Mouse (Mus musculus): ENCODE measurements around the gene Ilf2. TPM values are rescaled to one million over a fixed set of nuclear protein-coding genes. Genes with fewer than 3 reads are reported as not detected.

The Ilf2 gene
- polyA plus RNA-seq, 1 experiment from 2014 or later, result 229 TPM

DNA sequence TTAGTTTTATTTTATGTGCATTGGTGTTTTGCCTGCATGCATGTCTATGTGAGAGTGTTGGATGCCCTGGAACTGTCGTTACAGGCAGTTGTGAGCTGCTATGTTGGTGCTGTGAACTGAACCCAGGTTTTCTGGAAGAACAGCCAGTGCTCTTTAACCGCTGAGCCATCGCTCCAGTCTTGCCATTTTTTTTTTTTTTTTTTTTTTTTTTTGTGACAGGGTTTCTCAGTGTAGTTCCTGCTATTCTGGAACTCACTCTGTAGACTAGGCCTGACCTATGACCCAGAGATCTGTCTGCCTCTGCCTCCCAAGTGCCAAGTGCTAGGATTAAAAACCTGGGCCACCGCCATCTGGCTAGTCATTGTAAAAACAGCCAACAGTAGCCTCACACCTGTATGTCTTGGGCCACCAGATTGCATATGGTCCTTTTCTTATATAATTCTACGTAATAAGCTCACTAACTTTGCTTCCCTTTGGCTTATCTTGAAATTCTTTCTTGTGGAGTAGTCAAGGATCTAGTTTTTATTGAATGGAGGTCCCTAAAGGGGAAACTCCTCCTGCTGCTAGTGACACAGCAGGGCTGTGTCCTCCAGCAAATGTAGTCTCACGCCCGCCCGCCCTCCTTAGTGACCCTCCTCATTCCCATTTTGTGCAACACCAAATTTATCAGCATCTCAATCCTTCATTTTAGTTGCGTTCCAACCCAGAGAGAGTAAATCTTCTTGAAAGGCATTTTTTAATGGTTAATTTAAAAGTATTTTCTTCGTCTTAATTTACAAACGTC is 30.3 kb upstream of the Ilf2 start:
- 65% methylated on average over 11 of the region's 11 CpGs for WGBS
- Histone ChIP-seq H3K27ac (replicated peaks) (peak overlapping the region; percentile 83), H3K27me3 (replicated peaks) (no peaks in the 10 kb centered on the region), H3K4me2 (peak overlapping the region; percentile 60), H3K4me1 (peaks cover 18% of the 10 kb centered on the region), H3K9me3 (replicated peaks) (no peaks in the 10 kb centered on the region), H3K36me3 (no peaks in the 10 kb centered on the region), H3K9ac (replicated peaks) (no peak overlapping the region), H3K4me3 (replicated peaks) (no peak overlapping the region)
- no peak for ATAC-seq (ENCODE audit: low FRiP score)

DNA sequence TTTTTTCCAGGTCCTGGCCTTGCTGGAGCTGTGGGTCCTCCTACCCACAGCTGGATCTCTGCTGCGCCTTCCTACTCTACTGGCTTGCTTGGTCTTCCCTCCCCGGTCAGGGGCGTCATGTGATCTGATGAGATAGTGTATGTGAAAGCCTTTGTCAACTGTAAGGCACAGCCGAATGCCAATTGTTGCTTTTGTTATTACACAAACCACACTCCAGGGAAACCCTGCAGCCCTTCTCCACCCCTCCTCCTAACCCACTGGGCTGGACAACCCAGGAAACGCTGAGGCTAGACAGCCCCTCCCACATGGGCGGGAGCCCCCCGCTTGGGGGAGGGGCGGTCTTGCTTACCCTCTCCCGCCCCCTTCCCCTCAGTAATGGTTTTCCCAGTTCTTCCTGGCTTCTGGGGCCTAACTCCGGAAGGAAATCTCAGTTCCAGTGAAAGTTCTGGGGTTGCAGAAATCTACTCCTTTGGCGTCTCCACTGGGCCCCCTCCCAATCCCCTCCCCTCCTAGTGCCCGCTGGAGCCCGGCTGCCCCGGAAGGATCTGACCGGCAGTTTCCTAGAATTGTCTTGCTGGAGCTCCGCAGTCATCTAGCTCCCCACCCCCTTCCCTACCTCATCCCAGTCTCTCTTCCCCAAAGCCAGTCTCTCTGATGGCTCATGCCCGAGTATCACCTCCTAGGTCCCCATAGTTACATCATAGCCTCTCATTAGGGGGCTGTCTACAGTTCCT is 29.4 kb upstream of the Ilf2 start:
- Histone ChIP-seq H3K9me3 (replicated peaks) (no peaks in the 10 kb centered on the region), H3K4me3 (replicated peaks) (peak overlapping the region; percentile 32), H3K4me1 (peaks cover 18% of the 10 kb centered on the region), H3K4me2 (peak overlapping the region; percentile 60), H3K27ac (replicated peaks) (peak overlapping the region; percentile 83), H3K36me3 (no peaks in the 10 kb centered on the region), H3K27me3 (replicated peaks) (no peaks in the 10 kb centered on the region), H3K9ac (replicated peaks) (peak overlapping the region; percentile 47)
- ATAC-seq (ENCODE audit: low FRiP score), result peak; percentile 94
- WGBS, result 2% methylated on average over 17 of the region's 17 CpGs

DNA sequence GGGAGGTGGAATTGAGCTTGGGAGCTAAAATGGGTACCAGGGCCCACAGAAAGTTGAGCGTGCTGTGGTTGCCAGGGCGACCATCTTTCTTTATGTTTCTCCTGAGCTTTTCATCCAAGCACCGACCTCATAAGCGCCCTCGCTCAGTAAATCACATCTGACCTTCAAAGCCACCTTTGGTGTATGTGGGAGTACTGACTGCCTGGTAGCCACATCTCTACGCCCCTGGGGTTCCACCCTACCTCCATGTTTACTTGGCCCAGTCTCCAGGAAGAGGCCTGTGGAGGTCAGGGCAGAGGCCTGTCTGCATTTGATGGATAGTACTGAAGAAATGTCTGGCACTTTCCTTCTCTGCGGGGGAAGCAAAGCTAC is 28.8 kb upstream of the Ilf2 start:
- H3K4me3 ChIP-seq (replicated peaks), result peak overlapping the region; percentile 32
- no peaks in the 10 kb centered on the region; the same call in 1 of the 2 replicates for H3K27me3 ChIP-seq (replicated peaks)
- no peaks in the 10 kb centered on the region for H3K9me3 ChIP-seq (replicated peaks)
- no peak overlapping the region for H3K9ac ChIP-seq (replicated peaks)
- ATAC-seq (ENCODE audit: low FRiP score), result peak; percentile 39
- no peaks in the 10 kb centered on the region for H3K36me3 ChIP-seq
- H3K27ac ChIP-seq (replicated peaks), result peak overlapping the region; percentile 83
- WGBS, result 29% methylated on average over 7 of the region's 7 CpGs
- peak overlapping the region; percentile 60 for H3K4me2 ChIP-seq
- peaks cover 18% of the 10 kb centered on the region for H3K4me1 ChIP-seq

DNA sequence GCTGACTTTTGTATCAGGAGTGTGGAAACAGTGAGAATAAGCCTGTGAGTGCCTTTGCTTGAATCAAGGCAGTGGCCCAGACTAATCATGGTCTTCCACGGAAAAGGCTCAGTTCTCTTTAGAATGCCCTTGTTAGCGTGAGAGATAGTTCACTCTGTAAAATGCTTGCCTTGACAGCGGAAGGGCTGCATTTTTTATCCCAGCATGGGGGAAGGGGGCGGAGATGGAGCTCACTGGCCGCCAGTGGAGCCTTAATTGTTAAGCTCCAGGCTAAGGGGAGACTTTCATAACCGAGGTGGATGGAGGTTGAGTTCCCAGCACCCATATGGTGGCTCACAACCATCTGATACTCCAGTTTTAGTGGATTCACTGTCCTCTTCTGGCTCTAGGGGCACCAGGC is 27.3 kb upstream of the Ilf2 start:
- no peak for ATAC-seq (ENCODE audit: low FRiP score)
- Histone ChIP-seq H3K36me3 (no peaks in the 10 kb centered on the region), H3K4me1 (peaks cover 18% of the 10 kb centered on the region), H3K4me2 (no peak overlapping the region), H3K4me3 (replicated peaks) (no peak overlapping the region), H3K27ac (replicated peaks) (no peak overlapping the region), H3K9me3 (replicated peaks) (no peaks in the 10 kb centered on the region), H3K27me3 (replicated peaks) (no peaks in the 10 kb centered on the region; the same call in 1 of the 2 replicates), H3K9ac (replicated peaks) (no peak overlapping the region)
- 30% methylated on average over 6 of the region's 6 CpGs for WGBS

DNA sequence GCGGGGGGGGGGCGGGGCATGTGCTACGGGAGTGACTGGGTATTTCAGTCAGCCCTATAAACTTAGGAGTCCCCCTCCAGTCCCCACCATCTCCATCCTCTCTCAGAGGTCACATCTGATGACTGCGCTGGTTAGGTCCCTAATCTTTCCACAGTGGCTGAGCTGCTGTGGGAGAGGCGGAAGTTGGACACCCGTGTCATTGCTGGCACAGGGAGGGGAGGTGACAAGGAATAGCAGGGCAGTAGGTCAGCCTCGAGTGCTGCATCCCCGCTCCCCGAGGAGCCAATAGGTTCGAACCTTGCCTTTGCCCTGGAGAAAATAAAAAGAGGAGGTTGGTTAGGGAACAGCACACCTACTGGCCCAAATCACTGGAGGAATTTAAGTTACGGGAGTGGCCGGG is 25.1 kb upstream of the Ilf2 start:
- Histone ChIP-seq H3K36me3 (no peaks in the 10 kb centered on the region), H3K9me3 (replicated peaks) (no peaks in the 10 kb centered on the region), H3K4me2 (peak overlapping the region; percentile 21; the same call in 1 of the 2 replicates), H3K27ac (replicated peaks) (no peak overlapping the region), H3K4me1 (peaks cover 14% of the 10 kb centered on the region), H3K4me3 (replicated peaks) (no peak overlapping the region), H3K27me3 (replicated peaks) (no peaks in the 10 kb centered on the region; the same call in 1 of the 2 replicates), H3K9ac (replicated peaks) (no peak overlapping the region)
- 37% methylated on average over 12 of the region's 12 CpGs for WGBS
- no peak for ATAC-seq (ENCODE audit: low FRiP score)

DNA sequence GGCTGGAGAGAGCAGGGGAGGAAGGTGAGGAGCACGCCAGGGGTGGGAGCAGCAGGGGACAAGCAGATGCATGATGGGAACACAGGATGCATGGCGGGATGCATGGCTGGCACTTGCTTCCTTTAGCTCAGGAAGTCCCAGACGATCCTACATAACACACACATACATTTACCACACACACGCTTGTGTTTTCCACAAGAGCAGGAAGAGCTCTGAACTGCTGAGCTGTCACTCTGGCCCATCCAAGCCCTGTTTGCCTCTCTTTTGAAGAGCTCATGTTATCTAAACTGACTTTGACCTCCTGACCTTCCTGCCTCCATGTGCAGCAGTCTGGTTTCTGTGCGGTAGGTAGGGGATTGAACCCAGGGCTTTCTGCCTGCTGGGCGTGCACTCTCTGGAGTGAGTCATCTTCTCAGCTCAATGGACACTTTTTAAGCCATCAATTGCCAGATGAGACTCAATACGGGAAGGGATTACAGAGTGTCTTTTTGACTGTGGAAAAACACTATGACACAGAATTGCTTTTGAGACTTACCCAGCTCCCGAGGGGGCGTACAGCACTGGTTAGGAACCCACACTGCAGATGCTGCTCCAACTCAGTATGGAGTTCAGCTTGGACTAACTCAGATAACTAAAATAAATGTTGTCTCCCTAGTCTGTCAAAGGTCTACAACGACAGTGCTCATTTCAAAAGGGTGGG is 24.4 kb upstream of the Ilf2 start:
- ATAC-seq (ENCODE audit: low FRiP score), result no peak
- H3K4me1 ChIP-seq, result peaks cover 8% of the 10 kb centered on the region
- no peak overlapping the region for H3K9ac ChIP-seq (replicated peaks)
- WGBS, result 73% methylated on average over 10 of the region's 10 CpGs
- no peaks in the 10 kb centered on the region; the same call in 1 of the 2 replicates for H3K27me3 ChIP-seq (replicated peaks)
- H3K4me2 ChIP-seq, result 0 out of 2 replicates have a peak overlapping the region, but pooled peaks have one; percentile 21
- H3K36me3 ChIP-seq, result no peaks in the 10 kb centered on the region
- no peak overlapping the region for H3K4me3 ChIP-seq (replicated peaks)
- H3K27ac ChIP-seq (replicated peaks), result no peak overlapping the region
- H3K9me3 ChIP-seq (replicated peaks), result no peaks in the 10 kb centered on the region

DNA sequence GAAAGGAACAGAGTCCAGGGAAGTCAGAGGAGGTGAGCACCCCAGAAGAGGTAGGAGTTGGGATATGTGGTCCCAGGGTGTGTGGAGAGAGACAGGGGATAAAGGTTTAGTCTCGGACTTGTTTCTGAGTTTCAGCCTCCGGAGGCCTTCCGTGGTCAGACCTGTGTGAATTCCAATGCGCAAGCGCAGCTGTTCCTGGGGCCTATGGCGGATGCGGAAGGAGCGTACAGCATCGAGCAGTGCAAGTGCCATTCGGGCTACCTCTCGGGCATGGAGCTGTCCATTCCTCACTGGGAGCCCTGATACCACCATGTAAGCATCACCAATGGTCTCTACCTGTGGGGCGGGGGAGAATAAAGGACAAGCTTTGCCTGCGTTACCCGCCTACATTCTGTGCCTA is 21.0 kb upstream of the Ilf2 start:
- H3K27me3 ChIP-seq (replicated peaks), result no peaks in the 10 kb centered on the region; the same call in 1 of the 2 replicates
- H3K9ac ChIP-seq (replicated peaks), result no peak overlapping the region
- no peaks in the 10 kb centered on the region for H3K4me1 ChIP-seq
- ATAC-seq (ENCODE audit: low FRiP score), result no peak
- no peaks in the 10 kb centered on the region for H3K9me3 ChIP-seq (replicated peaks)
- no peak overlapping the region for H3K4me2 ChIP-seq
- 90% methylated on average over 14 of the region's 14 CpGs for WGBS
- H3K36me3 ChIP-seq, result no peaks in the 10 kb centered on the region
- no peak overlapping the region for H3K27ac ChIP-seq (replicated peaks)
- H3K4me3 ChIP-seq (replicated peaks), result no peak overlapping the region

DNA sequence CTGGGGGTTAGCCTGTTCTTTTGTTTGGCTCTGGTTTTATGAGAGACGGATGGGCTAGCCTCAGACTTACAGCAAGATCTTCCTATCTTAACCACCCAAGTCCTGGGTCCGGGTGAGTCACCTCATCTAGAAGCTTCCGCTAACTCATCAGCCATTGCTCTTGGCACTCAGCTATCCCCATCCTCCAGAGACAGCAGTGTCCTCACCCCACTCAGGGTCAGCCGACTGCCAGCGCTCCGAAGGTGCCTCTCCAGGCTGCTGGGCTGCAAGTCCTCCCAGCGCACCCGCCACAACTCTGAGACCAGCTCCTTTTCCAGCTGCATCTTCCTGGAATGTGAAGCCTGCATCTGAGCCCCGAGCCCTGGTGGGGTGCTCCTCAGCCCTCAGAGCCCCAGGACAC is 16.2 kb upstream of the Ilf2 start:
- H3K27me3 ChIP-seq (replicated peaks), result peaks cover 34% of the 10 kb centered on the region

DNA sequence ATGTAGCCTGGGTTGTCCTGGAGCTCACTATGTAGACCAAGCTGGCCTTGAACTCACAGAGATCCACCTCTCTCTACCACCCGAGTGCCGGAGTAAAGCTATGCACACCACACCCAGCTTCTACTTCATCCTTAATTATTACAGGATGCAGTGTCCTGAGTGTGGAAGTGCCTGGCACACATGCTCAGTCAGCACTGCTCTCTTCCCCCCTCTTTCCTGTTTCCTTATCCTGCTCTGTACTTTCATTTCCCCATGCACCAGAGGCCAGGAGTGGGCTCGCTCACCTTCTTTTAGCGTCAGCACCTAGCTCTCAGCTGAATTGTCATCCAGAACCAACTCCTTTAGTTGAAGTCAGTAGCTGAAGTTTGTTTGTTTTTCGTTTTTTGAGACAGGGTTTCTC is 15.6 kb upstream of the Ilf2 start:
- H3K4me1 ChIP-seq, result peaks cover 8% of the 10 kb centered on the region
- H3K9me3 ChIP-seq (replicated peaks), result no peaks in the 10 kb centered on the region
- ATAC-seq (ENCODE audit: low FRiP score), result no peak
- H3K27me3 ChIP-seq (replicated peaks), result peaks cover 40% of the 10 kb centered on the region
- 81% methylated on average over 5 of the region's 5 CpGs for WGBS
- H3K27ac ChIP-seq (replicated peaks), result no peak overlapping the region
- no peak overlapping the region for H3K4me3 ChIP-seq (replicated peaks)
- no peak overlapping the region for H3K4me2 ChIP-seq
- no peaks in the 10 kb centered on the region for H3K36me3 ChIP-seq
- no peak overlapping the region for H3K9ac ChIP-seq (replicated peaks)

More for the DNA sequence above, 16.2 kb upstream of the Ilf2 start:
- 85% methylated on average over 9 of the region's 9 CpGs for WGBS
- Histone ChIP-seq H3K27ac (replicated peaks) (no peak overlapping the region), H3K4me3 (replicated peaks) (no peak overlapping the region), H3K36me3 (no peaks in the 10 kb centered on the region), H3K9me3 (replicated peaks) (no peaks in the 10 kb centered on the region), H3K4me2 (no peak overlapping the region), H3K9ac (replicated peaks) (no peak overlapping the region), H3K4me1 (peaks cover 2% of the 10 kb centered on the region; the same call in 1 of the 2 replicates)
- no peak for ATAC-seq (ENCODE audit: low FRiP score)

DNA sequence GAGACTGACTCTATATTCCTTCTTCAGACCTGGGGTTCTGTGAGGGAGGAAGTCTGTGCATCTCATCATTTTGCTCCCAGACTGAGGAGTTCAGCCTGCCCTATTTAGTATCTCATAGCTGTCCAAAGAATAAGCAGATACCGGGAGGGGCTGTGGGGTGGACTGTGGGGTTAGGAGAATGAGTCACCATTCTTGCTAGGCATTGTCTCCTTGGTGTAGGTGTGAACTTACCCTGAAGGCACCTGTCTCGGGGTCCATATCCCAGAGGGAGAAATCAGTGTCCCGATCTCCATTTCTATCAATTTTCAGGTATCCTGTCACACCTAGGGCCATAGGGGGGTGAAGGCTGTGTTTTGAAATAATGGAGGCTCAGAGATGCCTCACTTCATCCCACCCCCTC is 14.0 kb upstream of the Ilf2 start:
- ATAC-seq (ENCODE audit: low FRiP score), result no peak
- Histone ChIP-seq H3K4me3 (replicated peaks) (no peak overlapping the region), H3K4me2 (no peak overlapping the region), H3K36me3 (no peaks in the 10 kb centered on the region), H3K27ac (replicated peaks) (no peak overlapping the region), H3K9me3 (replicated peaks) (no peaks in the 10 kb centered on the region), H3K27me3 (replicated peaks) (peaks cover 48% of the 10 kb centered on the region), H3K4me1 (peaks cover 18% of the 10 kb centered on the region), H3K9ac (replicated peaks) (no peak overlapping the region)
- WGBS, result 92% methylated on average over 3 of the region's 3 CpGs

DNA sequence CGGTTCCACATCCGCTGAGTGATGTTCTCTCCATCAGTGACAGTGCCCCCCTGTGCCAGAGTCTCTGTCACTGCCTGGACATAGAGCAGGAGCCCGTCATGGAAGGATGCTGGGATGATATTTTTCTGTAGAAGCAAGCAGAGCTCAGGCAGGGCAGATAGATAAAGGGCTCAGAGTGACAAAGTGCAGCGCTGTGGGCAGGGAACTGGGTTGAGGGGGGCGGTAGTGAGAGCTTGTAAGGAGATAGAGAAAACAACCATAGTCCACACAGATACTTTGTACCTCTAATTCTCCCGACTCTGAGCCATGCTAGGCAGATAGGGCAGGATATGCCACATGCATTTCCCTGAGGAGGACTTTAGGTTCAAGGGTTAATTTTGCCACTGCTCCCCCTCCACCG is 13.3 kb upstream of the Ilf2 start:
- H3K36me3 ChIP-seq, result no peaks in the 10 kb centered on the region
- 35% methylated on average over 7 of the region's 7 CpGs for WGBS
- H3K27me3 ChIP-seq (replicated peaks), result peaks cover 48% of the 10 kb centered on the region
- H3K4me1 ChIP-seq, result peaks cover 18% of the 10 kb centered on the region
- no peak overlapping the region for H3K9ac ChIP-seq (replicated peaks)
- no peak for ATAC-seq (ENCODE audit: low FRiP score)
- no peaks in the 10 kb centered on the region for H3K9me3 ChIP-seq (replicated peaks)
- H3K27ac ChIP-seq (replicated peaks), result no peak overlapping the region
- no peak overlapping the region for H3K4me3 ChIP-seq (replicated peaks)
- H3K4me2 ChIP-seq, result no peak overlapping the region

Data from neural tube, embryonic 15.5 days (tissue).